Mouse (Mus musculus) limb, embryonic 13.5 days (tissue): ENCODE measurements at regions not wholly inside any gene's neighbourhood (a gene's known extent, or its start where the extent isn't known, plus 50 kb on each side); places are given as distances from the start of the nearest gene placed in this dataset.

Experiments
- ATAC-seq: fragments of 200-750 bp; cut with Nextera tagmentation; 2 replicates; pipeline ENCODE4 v1.8.0; 2017; ENCODE audit warnings: low read depth, moderate number of reproducible peaks, moderate TSS enrichment; ENCODE audit not compliant: low FRiP score
- H3K27ac ChIP-seq: fragments of 300-500 bp; sonication (generic); 2 replicates; pipeline ENCODE4 v1.5.1; 2015; ENCODE audit warnings: inconsistent platforms, mild to moderate bottlenecking, moderate library complexity
- H3K27me3 ChIP-seq: fragments of 300-500 bp; sonication (generic); 2 replicates; pipeline ENCODE4 v1.6.1; 2015; ENCODE audit warnings: mild to moderate bottlenecking, inconsistent platforms
- H3K36me3 ChIP-seq: fragments of 300-500 bp; sonication (generic); 2 replicates; pipeline ENCODE4 v1.6.1; 2015; ENCODE audit warnings: inconsistent platforms, mild to moderate bottlenecking, moderate library complexity
- H3K4me1 ChIP-seq: fragments of 300-500 bp; sonication (generic); 2 replicates; pipeline ENCODE4 v1.6.1; 2015; ENCODE audit warnings: inconsistent platforms
- H3K4me2 ChIP-seq: fragments of 300-500 bp; sonication (generic); replicated peaks from 2 replicates; pipeline ENCODE4 v1.6.1; 2015; ENCODE audit warnings: inconsistent platforms, mild to moderate bottlenecking, moderate library complexity
- H3K4me3 ChIP-seq: fragments of 300-500 bp; sonication (generic); 2 replicates; pipeline ENCODE4 v1.5.1; 2015; ENCODE audit warnings: moderate library complexity, mild to moderate bottlenecking, inconsistent platforms
- H3K9ac ChIP-seq: fragments of 300-500 bp; sonication (generic); 2 replicates; pipeline ENCODE4 v1.6.1; 2015; ENCODE audit warnings: mild to moderate bottlenecking, inconsistent platforms
- H3K9me3 ChIP-seq: fragments of 300-500 bp; sonication (generic); 2 replicates; pipeline ENCODE4 v1.6.1; 2016; ENCODE audit warnings: inconsistent platforms
- WGBS: fragments of 180-500 bp; shearing (Covaris S2); methylation state at CpG from one replicate; pipeline ENCODE4 v1.1.7; 2015; 5-methylcytosine and 5-hydroxymethylcytosine counted together

GRCm38 (mm10) chr13:31503832-31504231 lies 52.1 kb upstream of the Foxq1 start:
- no peak overlapping the region for H3K4me2 ChIP-seq
- no peak overlapping the region for H3K27ac ChIP-seq
- H3K9me3 ChIP-seq, result no peaks in the 10 kb centered on the region
- H3K4me3 ChIP-seq, result no peak overlapping the region
- H3K36me3 ChIP-seq, result no peaks in the 10 kb centered on the region
- H3K9ac ChIP-seq, result no peak overlapping the region
- ATAC-seq, result no peak
- no peaks in the 10 kb centered on the region for H3K4me1 ChIP-seq
- WGBS, result 78% methylated on average over 11 of the region's 11 CpGs
- H3K27me3 ChIP-seq, result no peaks in the 10 kb centered on the region

GRCm38 (mm10) chr13:31504316-31504715 lies 51.6 kb upstream of the Foxq1 start:
- 78% methylated on average over 6 of the region's 7 CpGs for WGBS
- Histone ChIP-seq H3K9ac (no peak overlapping the region), H3K4me2 (no peak overlapping the region), H3K27me3 (no peaks in the 10 kb centered on the region), H3K4me3 (no peak overlapping the region), H3K36me3 (no peaks in the 10 kb centered on the region), H3K27ac (no peak overlapping the region), H3K9me3 (no peaks in the 10 kb centered on the region), H3K4me1 (no peaks in the 10 kb centered on the region)
- no peak for ATAC-seq

GRCm38 (mm10) chr13:31505386-31505785 lies 50.5 kb upstream of the Foxq1 start:
- Histone ChIP-seq H3K4me3 (no peak overlapping the region), H3K27me3 (no peaks in the 10 kb centered on the region), H3K9ac (no peak overlapping the region), H3K4me1 (no peaks in the 10 kb centered on the region), H3K9me3 (no peaks in the 10 kb centered on the region), H3K27ac (no peak overlapping the region), H3K4me2 (no peak overlapping the region), H3K36me3 (no peaks in the 10 kb centered on the region)
- no peak for ATAC-seq
- WGBS, result 82% methylated on average over 10 of the region's 10 CpGs
